Mouse (Mus musculus) gonadal fat pad, adult 2 months (tissue): ENCODE data around the gene Casc1. TPM values are rescaled to one million over a fixed set of nuclear protein-coding genes. Genes with fewer than 3 reads are reported as not detected.

ENCODE experiments used
- DNase-seq: peaks from one replicate; pipeline ENCODE4 v3.0.0-alpha.2; 2012; ENCODE audit warnings: low read depth
- polyA plus RNA-seq: library from polyadenylated mRNA; depleted of rRNA; stranded (reverse); fragments of >200 nt; gene quantifications from 2 replicates; pipeline ENCODE4 v1.2.3, GENCODE M21; 2012

Casc1 gene
- polyA plus RNA-seq, 1 experiment, result 2.4 TPM

GRCm38 (mm10) chr6:145204440-145204839 is 6.4 kb downstream of the Casc1 start:
- DNase-seq, result no peak

DNA sequence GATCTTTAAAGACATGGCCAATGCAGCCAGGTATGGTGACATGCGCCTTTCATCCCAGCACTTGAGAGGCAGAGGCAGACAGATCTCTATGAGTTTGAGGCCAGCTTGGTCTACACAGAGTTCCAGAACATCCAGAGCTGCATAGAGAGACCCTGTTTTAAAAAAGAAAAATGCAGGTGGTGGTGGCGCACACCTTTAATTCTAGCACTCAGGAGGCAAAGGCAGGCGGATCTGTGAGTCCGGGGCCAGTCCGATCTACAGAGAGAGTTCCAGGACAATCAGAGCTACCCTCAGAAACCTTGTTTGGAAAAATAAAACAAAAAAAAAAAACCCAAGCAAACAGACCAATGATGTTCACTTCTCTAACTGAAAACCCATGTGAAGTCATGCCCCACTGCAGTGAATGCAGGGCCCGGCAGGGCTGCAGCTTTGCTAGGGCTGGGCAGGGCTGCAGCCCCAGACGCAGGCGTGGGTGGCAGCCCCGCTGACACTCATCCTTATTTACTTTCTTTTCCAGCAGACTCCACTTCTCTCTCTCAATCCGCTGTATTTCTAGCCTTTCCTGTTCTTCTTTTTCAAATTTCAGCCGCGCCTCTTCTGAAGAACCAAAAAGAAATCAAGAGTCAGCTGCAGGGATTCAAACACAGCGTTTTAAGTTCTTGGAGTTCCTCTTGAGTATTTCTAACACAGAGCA is 8.2 kb downstream of the Casc1 start:
- no peak for DNase-seq

GRCm38 (mm10) chr6:145197949-145198686 is 12.7 kb downstream of the Casc1 start:
- DNase-seq, result no peak

DNA sequence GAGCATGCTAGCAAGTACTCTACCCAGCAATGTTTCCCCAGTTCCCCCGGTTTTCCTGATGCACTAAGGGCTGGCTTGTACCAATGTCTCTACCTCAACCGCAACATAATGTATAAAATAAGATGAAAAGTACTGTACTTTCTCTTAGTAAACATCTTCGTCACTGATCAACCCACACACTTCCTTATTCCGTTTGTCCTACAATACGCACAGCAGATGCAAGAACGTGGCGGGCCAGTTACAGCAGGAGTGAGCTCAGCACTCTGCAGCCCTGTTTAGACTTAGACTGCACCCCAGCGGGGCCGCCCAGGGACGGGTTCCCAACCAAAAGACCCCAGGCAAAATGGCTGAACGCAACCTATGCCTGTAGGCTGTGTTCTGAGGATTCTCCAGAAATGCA is 17.4 kb downstream of the Casc1 start:
- DNase-seq, result no peak

GRCm38 (mm10) chr6:145193038-145193437 is 17.8 kb downstream of the Casc1 start:
- no peak for DNase-seq

GRCm38 (mm10) chr6:145187093-145188088 is 23.4 kb downstream of the Casc1 start:
- DNase-seq, result no peak

GRCm38 (mm10) chr6:145186096-145186495 is 24.7 kb downstream of the Casc1 start:
- DNase-seq, result no peak

GRCm38 (mm10) chr6:145182044-145182443 is 28.8 kb downstream of the Casc1 start:
- no peak for DNase-seq

- no peak for DNase-seq
Observed at GRCm38 (mm10) chr6:145179665-145180064, 31.1 kb downstream of the Casc1 start.

- no peak for DNase-seq
Observed at GRCm38 (mm10) chr6:145176474-145176873, 34.3 kb downstream of the Casc1 start.

DNA sequence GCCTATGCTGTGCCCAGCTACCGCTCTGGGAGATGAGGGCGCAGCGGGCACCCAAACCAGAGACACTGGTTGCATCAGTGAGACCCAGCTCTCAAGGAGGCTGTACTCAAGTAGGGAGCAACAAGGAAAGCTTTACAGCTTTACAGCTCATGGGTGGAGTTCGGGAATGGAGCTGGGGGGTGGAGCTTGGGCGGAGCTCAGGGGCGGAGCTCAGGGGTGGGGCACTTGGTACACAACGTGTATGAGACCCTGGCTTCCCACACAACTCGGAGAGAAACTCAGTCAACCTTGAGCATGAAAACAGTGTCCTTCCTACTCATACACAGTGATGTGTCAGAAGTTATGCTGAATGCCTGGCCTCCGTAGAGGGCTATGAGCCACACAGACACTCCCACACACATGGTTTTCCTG is 35.2 kb downstream of the Casc1 start:
- no peak for DNase-seq

GRCm38 (mm10) chr6:145173781-145174191 is 37.0 kb downstream of the Casc1 start:
- no peak for DNase-seq

DNA sequence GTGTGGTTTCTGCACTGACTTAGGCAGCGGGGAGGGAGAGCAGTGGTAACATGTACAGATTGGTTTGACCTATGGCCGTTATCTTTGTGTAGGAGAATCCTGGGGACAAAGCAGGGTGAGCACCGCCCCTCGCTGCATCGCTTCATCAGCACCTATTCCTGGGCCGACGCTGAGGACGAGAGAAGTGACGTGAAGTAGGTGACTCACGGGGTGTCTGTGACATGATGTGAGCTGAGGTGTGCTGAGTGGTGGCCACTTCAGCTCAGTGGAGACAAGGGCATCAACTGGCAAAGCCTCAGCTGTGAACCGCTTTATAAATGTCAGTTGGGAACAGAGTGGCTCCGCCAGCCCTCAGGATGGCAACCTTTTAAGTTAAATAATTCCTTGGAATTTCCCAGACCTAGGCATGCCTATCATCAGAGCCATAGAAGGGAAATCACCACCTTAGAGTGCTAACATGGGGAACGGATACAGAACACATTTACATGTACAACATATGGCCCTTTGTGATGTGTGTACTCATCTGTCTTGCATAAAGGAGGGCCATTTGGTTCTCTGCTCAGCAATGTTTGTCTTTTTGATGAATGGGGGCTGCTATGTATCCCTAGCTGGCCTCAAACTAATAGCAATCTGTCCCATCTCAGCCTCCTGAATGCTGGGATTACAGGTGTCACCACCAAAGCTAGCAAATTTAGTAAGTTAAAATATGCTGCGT is 38.8 kb downstream of the Casc1 start:
- no peak for DNase-seq

GRCm38 (mm10) chr6:145160581-145160980 is 50.2 kb downstream of the Casc1 start:
- DNase-seq, result no peak

- no peak for DNase-seq
Observed at GRCm38 (mm10) chr6:145158619-145159018, 52.2 kb downstream of the Casc1 start.

DNA sequence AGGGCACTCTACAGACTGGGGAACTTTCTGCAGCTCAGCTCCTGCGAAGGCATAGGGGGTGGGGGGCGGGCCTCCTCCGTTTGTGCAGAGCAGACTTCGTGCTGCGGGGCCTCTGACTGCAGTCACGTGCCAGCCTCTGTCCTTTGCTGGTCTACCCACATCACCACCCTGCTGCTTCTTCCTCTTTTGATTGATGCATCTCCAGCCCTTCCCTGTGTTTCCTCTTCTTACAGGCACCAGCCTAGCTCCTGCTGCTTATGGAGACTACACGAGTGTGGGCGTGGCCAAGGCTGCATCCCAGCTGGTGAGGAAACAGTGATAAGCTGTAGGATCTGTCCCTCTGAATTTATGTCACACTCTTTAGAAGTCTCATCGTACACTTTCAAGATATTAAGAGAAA is 61.8 kb downstream of the Casc1 start:
- no peak for DNase-seq

DNA sequence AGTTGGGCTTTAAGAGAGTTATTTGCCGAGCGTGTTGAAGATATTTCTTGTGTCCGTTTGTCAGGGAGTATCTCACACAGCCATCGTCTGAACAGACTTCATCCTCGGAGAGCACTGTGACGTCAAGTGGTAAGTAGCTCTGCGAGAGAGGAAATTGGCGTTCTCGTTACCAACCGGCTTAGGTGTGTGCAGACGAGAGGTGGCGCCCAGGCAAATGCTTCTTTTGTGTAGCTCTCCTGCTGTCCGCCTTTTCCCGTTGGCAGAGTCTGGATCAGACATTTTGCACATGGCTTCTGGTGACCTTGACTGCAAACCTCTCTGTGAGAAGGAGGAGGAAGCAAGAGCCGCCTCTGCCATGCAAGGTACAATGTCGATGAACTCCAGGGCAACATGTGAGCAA is 63.1 kb downstream of the Casc1 start:
- DNase-seq, result no peak

DNA sequence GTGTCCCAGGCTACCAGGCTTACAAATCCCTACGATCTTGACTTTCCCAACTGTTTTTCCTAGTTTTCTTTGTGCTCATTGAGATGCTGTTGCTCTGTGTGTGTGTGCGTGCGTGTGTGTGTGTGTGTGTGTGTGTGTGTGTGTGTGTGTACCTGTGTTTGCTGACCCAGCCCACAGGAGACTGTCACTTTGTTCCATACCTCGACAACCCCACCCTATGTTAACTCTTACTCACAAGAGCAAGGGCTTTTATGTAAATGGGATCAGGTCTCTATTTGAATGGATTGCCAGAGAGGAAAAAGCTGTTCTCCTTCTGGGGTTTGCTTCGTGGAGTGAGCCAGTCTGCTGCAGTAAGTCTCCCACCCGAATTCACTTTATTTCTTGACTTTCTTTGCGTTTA is 65.6 kb downstream of the Casc1 start:
- DNase-seq, result no peak

GRCm38 (mm10) chr6:145141827-145142226 is 69.0 kb downstream of the Casc1 start:
- no peak for DNase-seq

- DNase-seq, result peak; percentile 24
Observed at GRCm38 (mm10) chr6:145140706-145141105, 70.1 kb downstream of the Casc1 start.

DNA sequence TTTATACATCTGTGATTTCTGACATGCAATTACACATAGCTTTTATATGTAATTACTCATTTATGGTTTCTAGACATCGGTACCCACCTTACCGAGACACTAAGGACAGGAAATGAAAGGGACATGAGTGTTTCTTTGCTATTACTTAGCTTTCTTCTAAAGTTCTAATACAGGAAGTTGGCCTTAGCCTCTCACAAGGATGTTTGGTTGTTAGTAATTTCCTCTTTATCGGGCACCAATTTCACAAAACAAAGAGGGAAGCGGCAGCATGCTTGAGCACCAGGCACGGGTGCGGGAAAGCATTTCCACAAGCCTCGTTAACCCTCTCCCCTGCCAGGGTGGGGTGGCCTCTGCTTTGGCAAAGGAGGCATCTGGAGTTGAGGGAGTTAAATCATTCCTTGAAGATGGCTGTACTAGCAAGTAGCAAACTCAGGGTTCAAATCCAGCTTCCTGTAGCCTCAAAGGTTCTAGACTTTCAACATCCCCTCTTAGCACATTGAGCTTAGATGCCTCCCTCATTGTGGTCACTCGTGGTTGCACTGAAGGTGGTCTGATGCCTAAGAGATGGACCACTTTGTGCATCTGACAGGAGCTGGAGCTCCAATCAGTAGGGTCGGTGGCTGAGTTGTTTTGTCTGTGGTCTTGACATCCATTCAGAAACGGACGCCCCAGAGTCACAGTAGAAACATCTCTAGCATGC is 70.9 kb downstream of the Casc1 start:
- DNase-seq, result no peak
